ENCODE assay signal across 6 mouse cellular contexts in genomic region chr15:42177766-42178165, GRCm38 (mm10).
A peak's percentile ranks its signal among the peaks of the same experiment; 100 is the strongest.
DNase-seq lines count a peak whose midpoint lies in the region; TF ChIP-seq lines count a peak whose summit lies in the region.
"Not testable (repeated sequence)": the region's sequence is repeated elsewhere in the genome, so short reads cannot be mapped to it uniquely, and the experiment has no call there.

No protein-coding gene starts in this region.

- H3K9me3 ChIP-seq in CH12.LX (replicated peaks; ENCODE audit: low read length): not testable (repeated sequence)

- H3K27me3 ChIP-seq in CH12.LX (replicated peaks); spleen, adult 2 months (ENCODE audit: control insufficient read depth, insufficient read depth, low read length); splenic B cell, adult 2 months (ENCODE audit: control insufficient read depth, insufficient read depth, low read length, poor library complexity, severe bottlenecking): not testable (repeated sequence)

- TF ChIP-seq RAD21 in CH12.LX (IDR thresholded peaks at IDR 0.05; ENCODE audit: low read depth, low read length): not testable (repeated sequence)

- not testable (repeated sequence) for H3K4me2 ChIP-seq in CH12.LX (ENCODE audit: insufficient read depth, low read depth, poor library complexity, severe bottlenecking)

- in situ Hi-C loops in CH12.LX (cut with MboI; ENCODE audit: low pct_ligation_motif_present, low pct_unique_long_range_greater_than_20kb, low sequenced_read_pairs): not testable (repeated sequence)

- H3K79me2 ChIP-seq in CH12.LX (replicated peaks; ENCODE audit: control insufficient read depth, extremely low read depth, insufficient read depth, poor library complexity, severe bottlenecking): not testable (repeated sequence)

- H3K36me3 ChIP-seq in CH12.LX (replicated peaks in 1 of 2; ENCODE audit: control insufficient read depth in 1 of 2, insufficient read depth in 1 of 2, low read length in 1 of 2); spleen, adult 2 months (ENCODE audit: control insufficient read depth, insufficient read depth, low read length); splenic B cell, adult 2 months (ENCODE audit: control insufficient read depth, insufficient read depth, low read length, poor library complexity, severe bottlenecking): not testable (repeated sequence)

- not testable (repeated sequence) for TF ChIP-seq POLR2A in CH12.LX (IDR thresholded peaks at IDR 0.05; ENCODE audit: low read depth, low read length); spleen, adult 2 months (IDR thresholded peaks at IDR 0.05; ENCODE audit: low read depth, low read length)

- peaks cover 0 to 15% of the 10 kb centered on the region in 2 experiments; a peak in 2 of 4 replicates for H3K4me1 ChIP-seq in CH12.LX (ENCODE audit: control insufficient read depth in 1 of 2, insufficient read depth in 2 of 2)
- not testable (repeated sequence) for H3K4me1 ChIP-seq in spleen, adult 2 months (ENCODE audit: control insufficient read depth, insufficient read depth, insufficient read length)

- H3K27ac ChIP-seq in CH12.LX (ENCODE audit: insufficient read depth, low read depth); spleen, adult 2 months (ENCODE audit: insufficient read depth, low read length): not testable (repeated sequence)

- not testable (repeated sequence) for TF ChIP-seq CTCF in CH12.LX (conservative IDR thresholded peaks at IDR 0.05 in 1 of 2, IDR thresholded peaks at IDR 0.05 in 1 of 2; ENCODE audit: low read depth in 2 of 2, low read length in 2 of 2); spleen, adult 2 months (IDR thresholded peaks at IDR 0.05; ENCODE audit: extremely low read depth, insufficient read depth, insufficient read length, insufficient replicate concordance)

- WGBS in spleen, adult 2 months: 65% methylated on average over 1 of the region's 1 CpGs

- not testable (repeated sequence) for TF ChIP-seq EP300 in CH12.LX (IDR thresholded peaks at IDR 0.05; ENCODE audit: low read length)

- DNase-seq in B cell, adult 2 months: peak; percentile 42 to 51
- DNase-seq in CD4-positive, CD25-positive, alpha-beta regulatory T cell, adult 2 months (ENCODE audit: low read depth, low spot score): peak; percentile 3
- DNase-seq in CH12.LX (ENCODE audit: extremely low read depth): peak; percentile 6
- peak; percentile 14 to 31 for DNase-seq in spleen, adult 2 months (ENCODE audit: low read depth in 1 of 2, low spot score in 2 of 2)
- DNase-seq in spleen, postnatal 36 days (ENCODE audit: low spot score in 2 of 2): peak; percentile 19 to 24
- peak; percentile 70 for DNase-seq in splenic B cell, adult 2 months (ENCODE audit: low read depth, low spot score)

- not testable (repeated sequence) for H3K9ac ChIP-seq in CH12.LX (ENCODE audit: insufficient read depth, low read depth)

- dilution Hi-C loops in CH12.LX (cut with MboI; ENCODE audit: extremely low pct_ligation_motif_present, extremely low pct_unique_long_range_greater_than_20kb, low sequenced_read_pairs): not testable (repeated sequence)

- H3K4me3 ChIP-seq in CH12.LX (replicated peaks in 1 of 3; ENCODE audit: low read depth in 2 of 3, low read length in 2 of 3, poor library complexity in 1 of 3); spleen, adult 2 months (ENCODE audit: extremely low read depth, insufficient read depth, insufficient read length): not testable (repeated sequence)

Comparison
In these comparisons a context has a peak if more than half of its experiments do, and no peak if none do; other contexts are left out.
1. DNase-seq: peak in every context shown above with its lines; median percentile 70 in splenic B cell, adult 2 months; 46 in B cell, adult 2 months; 22 in spleen, adult 2 months; 22 in spleen, postnatal 36 days; 6 in CH12.LX; 3 in CD4-positive, CD25-positive, alpha-beta regulatory T cell, adult 2 months.